Mouse (Mus musculus) limb, embryonic 10.5 days (tissue): ENCODE results near the gene Lrrfip2. TPM values are rescaled to one million over a fixed set of nuclear protein-coding genes. Genes with fewer than 3 reads are reported as not detected.

Experiments
- DNase-seq: peaks from one replicate; pipeline ENCODE4 v3.0.0-alpha.2; 2017; ENCODE audit warnings: low spot score
- H3K27ac ChIP-seq: fragments of 300-500 bp; sonication (generic); 2 replicates; pipeline ENCODE4 v1.5.1; 2016; ENCODE audit warnings: mild to moderate bottlenecking
- H3K27me3 ChIP-seq: fragments of 300-500 bp; sonication (generic); 2 replicates; pipeline ENCODE4 v1.6.1; 2016; ENCODE audit warnings: low read depth, mild to moderate bottlenecking; ENCODE audit not compliant: poor library complexity, severe bottlenecking
- H3K36me3 ChIP-seq: fragments of 300-500 bp; sonication (generic); 2 replicates; pipeline ENCODE4 v1.6.1; 2016; ENCODE audit warnings: mild to moderate bottlenecking, moderate library complexity
- H3K4me1 ChIP-seq: fragments of 300-500 bp; sonication (generic); 2 replicates; pipeline ENCODE4 v1.6.1; 2016
- H3K4me3 ChIP-seq: fragments of 300-500 bp; sonication (generic); 2 replicates; pipeline ENCODE4 v1.5.1; 2016; ENCODE audit warnings: mild to moderate bottlenecking, moderate library complexity
- H3K9me3 ChIP-seq: fragments of 300-500 bp; sonication (generic); replicated peaks from 2 replicates; pipeline ENCODE4 v1.6.1; 2016; ENCODE audit warnings: mild to moderate bottlenecking
- WGBS: fragments of 180-500 bp; shearing (Covaris S2); methylation state at CpG from one replicate; pipeline ENCODE4 v1.1.7; 2016; 5-methylcytosine and 5-hydroxymethylcytosine counted together
- polyA plus RNA-seq: library from polyadenylated mRNA; unstranded; fragments of >200 nt; fragmentation: Nextera tagmentation; extraction: Ambion mirVana; gene quantifications from 2 replicates; pipeline ENCODE4 v1.2.1, GENCODE M21; 2016

Lrrfip2 gene
- polyA plus RNA-seq, 1 experiment from 2014 or later = 38.2 TPM

GRCm38 (mm10) chr9:111186861-111187260 lies 69.5 kb downstream of the Lrrfip2 start:
- no peaks in the 10 kb centered on the region for H3K4me1 ChIP-seq
- DNase-seq = no peak
- H3K9me3 ChIP-seq = no peaks in the 10 kb centered on the region
- no peaks in the 10 kb centered on the region for H3K27me3 ChIP-seq
- WGBS = 90% methylated on average over 6 of the region's 6 CpGs
- no peak overlapping the region for H3K4me3 ChIP-seq
- H3K36me3 ChIP-seq = peaks cover 22% of the 10 kb centered on the region
- no peak overlapping the region for H3K27ac ChIP-seq

- no peak overlapping the region for H3K4me3 ChIP-seq
- peaks cover 25% of the 10 kb centered on the region for H3K36me3 ChIP-seq
- no peaks in the 10 kb centered on the region for H3K27me3 ChIP-seq
- 91% methylated on average over 7 of the region's 7 CpGs for WGBS
- H3K4me1 ChIP-seq = no peaks in the 10 kb centered on the region
- DNase-seq = no peak
- H3K9me3 ChIP-seq = no peaks in the 10 kb centered on the region
- H3K27ac ChIP-seq = no peak overlapping the region
These were observed 71.3 kb downstream of the Lrrfip2 start for GRCm38 (mm10) chr9:111188731-111189130.

- Histone ChIP-seq H3K27ac (no peak overlapping the region), H3K27me3 (no peaks in the 10 kb centered on the region), H3K4me1 (no peaks in the 10 kb centered on the region), H3K4me3 (no peak overlapping the region), H3K36me3 (peaks cover 26% of the 10 kb centered on the region), H3K9me3 (no peaks in the 10 kb centered on the region)
- no peak for DNase-seq
- WGBS = 91% methylated on average over 2 of the region's 2 CpGs
These were observed 75.8 kb downstream of the Lrrfip2 start for GRCm38 (mm10) chr9:111193211-111193610.

- Histone ChIP-seq H3K4me1 (no peaks in the 10 kb centered on the region), H3K36me3 (peaks cover 6% of the 10 kb centered on the region; the same call in 1 of the 2 replicates), H3K27me3 (no peaks in the 10 kb centered on the region), H3K27ac (no peak overlapping the region), H3K9me3 (no peaks in the 10 kb centered on the region), H3K4me3 (no peak overlapping the region)
- 93% methylated on average over 3 of the region's 3 CpGs for WGBS
- no peak for DNase-seq
These were observed 79.7 kb downstream of the Lrrfip2 start for GRCm38 (mm10) chr9:111197116-111197515.

GRCm38 (mm10) chr9:111197712-111198111 lies 80.3 kb downstream of the Lrrfip2 start:
- H3K9me3 ChIP-seq = no peaks in the 10 kb centered on the region
- H3K4me3 ChIP-seq = no peak overlapping the region
- no peaks in the 10 kb centered on the region for H3K27me3 ChIP-seq
- WGBS = 93% methylated on average over 4 of the region's 4 CpGs
- no peaks in the 10 kb centered on the region for H3K4me1 ChIP-seq
- no peak overlapping the region for H3K27ac ChIP-seq
- peaks cover 9% of the 10 kb centered on the region for H3K36me3 ChIP-seq
- no peak for DNase-seq

GRCm38 (mm10) chr9:111198332-111198731 lies 80.9 kb downstream of the Lrrfip2 start:
- Histone ChIP-seq H3K27ac (no peak overlapping the region), H3K4me3 (no peak overlapping the region), H3K4me1 (no peaks in the 10 kb centered on the region), H3K36me3 (peaks cover 7% of the 10 kb centered on the region), H3K27me3 (no peaks in the 10 kb centered on the region), H3K9me3 (no peaks in the 10 kb centered on the region)
- 95% methylated on average over 1 of the region's 1 CpGs for WGBS
- DNase-seq = no peak

GRCm38 (mm10) chr9:111200208-111200607 lies 82.8 kb downstream of the Lrrfip2 start:
- Histone ChIP-seq H3K4me1 (no peaks in the 10 kb centered on the region), H3K27ac (no peak overlapping the region), H3K36me3 (peaks cover 10% of the 10 kb centered on the region), H3K27me3 (no peaks in the 10 kb centered on the region), H3K4me3 (no peak overlapping the region), H3K9me3 (no peaks in the 10 kb centered on the region)
- no peak for DNase-seq

- Histone ChIP-seq H3K4me3 (no peak overlapping the region), H3K27ac (no peak overlapping the region), H3K4me1 (no peaks in the 10 kb centered on the region), H3K9me3 (no peaks in the 10 kb centered on the region), H3K27me3 (no peaks in the 10 kb centered on the region), H3K36me3 (peaks cover 20% of the 10 kb centered on the region)
- 80% methylated on average over 9 of the region's 9 CpGs for WGBS
- no peak for DNase-seq
These were observed 87.4 kb downstream of the Lrrfip2 start for GRCm38 (mm10) chr9:111204601-111205375.

GRCm38 (mm10) chr9:111207683-111208082 lies 90.3 kb downstream of the Lrrfip2 start:
- H3K27ac ChIP-seq = no peak overlapping the region
- 47% methylated on average over 3 of the region's 3 CpGs for WGBS

GRCm38 (mm10) chr9:111208185-111208584 lies 90.8 kb downstream of the Lrrfip2 start:
- Histone ChIP-seq H3K4me3 (no peak overlapping the region), H3K27ac (no peak overlapping the region), H3K27me3 (no peaks in the 10 kb centered on the region), H3K36me3 (peaks cover 15% of the 10 kb centered on the region), H3K9me3 (no peaks in the 10 kb centered on the region), H3K4me1 (peaks cover 3% of the 10 kb centered on the region; the same call in 1 of the 2 replicates)
- no peak for DNase-seq
- WGBS = 95% methylated on average over 3 of the region's 3 CpGs

More at GRCm38 (mm10) chr9:111207683-111208082, 90.3 kb downstream of the Lrrfip2 start:
- DNase-seq = no peak
- H3K9me3 ChIP-seq = no peaks in the 10 kb centered on the region
- H3K36me3 ChIP-seq = peaks cover 17% of the 10 kb centered on the region
- no peaks in the 10 kb centered on the region for H3K4me1 ChIP-seq
- H3K4me3 ChIP-seq = no peak overlapping the region
- no peaks in the 10 kb centered on the region for H3K27me3 ChIP-seq

GRCm38 (mm10) chr9:111209158-111209699 lies 91.8 kb downstream of the Lrrfip2 start:
- Histone ChIP-seq H3K4me1 (peaks cover 8% of the 10 kb centered on the region; the same call in 1 of the 2 replicates), H3K4me3 (no peak overlapping the region), H3K36me3 (peaks cover 16% of the 10 kb centered on the region), H3K27ac (no peak overlapping the region), H3K9me3 (no peaks in the 10 kb centered on the region), H3K27me3 (no peaks in the 10 kb centered on the region)
- DNase-seq = no peak
- WGBS = 95% methylated on average over 7 of the region's 7 CpGs

GRCm38 (mm10) chr9:111210412-111210811 lies 93.0 kb downstream of the Lrrfip2 start:
- no peaks in the 10 kb centered on the region for H3K9me3 ChIP-seq
- H3K4me1 ChIP-seq = peaks cover 16% of the 10 kb centered on the region
- no peak overlapping the region for H3K27ac ChIP-seq
- DNase-seq = no peak
- no peaks in the 10 kb centered on the region for H3K27me3 ChIP-seq
- H3K36me3 ChIP-seq = peaks cover 22% of the 10 kb centered on the region
- WGBS = 89% methylated on average over 4 of the region's 4 CpGs
- H3K4me3 ChIP-seq = no peak overlapping the region

GRCm38 (mm10) chr9:111211122-111212041 lies 94.0 kb downstream of the Lrrfip2 start:
- WGBS = 72% methylated on average over 10 of the region's 10 CpGs
- H3K27ac ChIP-seq = no peak overlapping the region

More at GRCm38 (mm10) chr9:111211122-111212041, 94.0 kb downstream of the Lrrfip2 start:
- no peaks in the 10 kb centered on the region for H3K27me3 ChIP-seq
- H3K4me3 ChIP-seq = no peak overlapping the region
- peaks cover 19% of the 10 kb centered on the region for H3K4me1 ChIP-seq
- H3K9me3 ChIP-seq = no peaks in the 10 kb centered on the region
- H3K36me3 ChIP-seq = peaks cover 19% of the 10 kb centered on the region
- DNase-seq = no peak
